Mouse (Mus musculus) lung, postnatal 4 days (tissue): Measurements from ENCODE around the gene Sall4.
"Not testable (repeated sequence)": the region's sequence is repeated elsewhere in the genome, so short reads cannot be mapped to it uniquely, and the experiment has no call there.

Source experiments
- DNase-seq, 2 experiments: peaks; one replicate each; pipeline ENCODE4 v3.0.0; 2021

Gene Sall4

DNA sequence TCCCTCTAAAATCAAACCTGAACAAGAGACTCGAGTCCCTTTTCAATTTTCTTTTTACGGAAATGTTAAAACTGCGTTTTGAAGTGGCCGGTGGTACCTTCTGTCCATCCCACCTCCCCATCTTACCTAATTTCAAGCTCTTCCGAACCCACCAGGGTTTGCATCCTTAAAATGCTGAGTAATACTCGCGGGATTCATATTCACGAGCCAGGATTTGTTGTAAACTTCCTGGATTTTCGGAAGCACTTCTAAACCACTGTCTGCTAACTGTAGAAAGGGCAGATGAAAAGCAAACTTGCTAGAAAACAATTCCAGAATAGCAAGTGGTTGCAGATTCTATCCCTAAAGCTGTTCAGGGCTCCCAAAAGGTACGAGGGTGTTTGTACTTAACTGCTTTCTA is at the start of gene Sall4:
Sall4 (minus strand) TSS at position 362 of the 400 bp plus-strand sequence.
- DNase-seq, result no peak

GRCm38 (mm10) chr2:168813243-168813642 is 45.5 kb upstream of the Sall4 start:
- no peak for DNase-seq

DNA sequence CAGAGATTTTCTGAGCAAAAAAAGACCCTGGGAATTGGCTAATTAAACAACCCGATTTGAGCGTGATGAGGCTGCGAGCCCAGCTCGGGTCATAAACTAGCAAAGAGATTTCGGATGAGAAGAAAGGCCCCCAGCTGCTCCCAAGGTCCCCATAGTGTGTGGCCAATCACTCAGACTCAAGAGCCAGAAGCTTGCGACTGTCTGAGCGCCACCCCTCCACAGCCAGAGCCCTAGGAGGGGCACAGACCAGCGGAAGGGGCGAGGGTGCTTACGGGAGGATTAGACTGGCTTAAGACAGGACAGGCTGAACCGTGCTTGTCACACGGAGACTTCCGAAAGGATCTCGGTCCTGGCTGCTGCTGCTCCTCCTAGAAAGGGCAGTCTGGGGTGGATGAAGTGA is 42.2 kb upstream of the Sall4 start:
- no peak for DNase-seq

DNA sequence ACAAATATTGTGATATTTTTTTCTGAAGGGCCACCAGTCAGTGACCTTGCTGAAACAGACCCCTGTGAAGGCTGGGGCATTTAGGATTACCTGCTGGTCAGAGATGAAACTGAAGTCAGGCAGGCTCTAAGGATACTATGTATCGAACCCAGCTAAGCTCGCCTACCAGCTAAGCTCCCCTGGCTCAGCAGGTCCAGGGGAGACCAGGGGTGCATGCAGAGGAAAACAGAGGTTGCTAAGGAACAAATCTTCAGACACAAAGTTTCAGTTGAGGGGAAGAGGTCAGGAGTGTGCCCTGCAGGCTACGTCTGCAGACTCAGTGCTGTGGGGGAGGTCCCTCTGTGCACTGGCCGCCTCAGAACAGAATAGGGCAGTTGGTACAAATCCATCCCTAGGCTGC is 39.9 kb upstream of the Sall4 start:
- no peak for DNase-seq

- no peak for DNase-seq
Measured at GRCm38 (mm10) chr2:168803849-168804248, 36.1 kb upstream of the Sall4 start.

GRCm38 (mm10) chr2:168799326-168799725 is 31.6 kb upstream of the Sall4 start:
- DNase-seq, result no peak

- no peak for DNase-seq
Measured at GRCm38 (mm10) chr2:168798921-168799320, 31.2 kb upstream of the Sall4 start.

- DNase-seq, result no peak
Measured at GRCm38 (mm10) chr2:168791115-168791802, 23.5 kb upstream of the Sall4 start.

DNA sequence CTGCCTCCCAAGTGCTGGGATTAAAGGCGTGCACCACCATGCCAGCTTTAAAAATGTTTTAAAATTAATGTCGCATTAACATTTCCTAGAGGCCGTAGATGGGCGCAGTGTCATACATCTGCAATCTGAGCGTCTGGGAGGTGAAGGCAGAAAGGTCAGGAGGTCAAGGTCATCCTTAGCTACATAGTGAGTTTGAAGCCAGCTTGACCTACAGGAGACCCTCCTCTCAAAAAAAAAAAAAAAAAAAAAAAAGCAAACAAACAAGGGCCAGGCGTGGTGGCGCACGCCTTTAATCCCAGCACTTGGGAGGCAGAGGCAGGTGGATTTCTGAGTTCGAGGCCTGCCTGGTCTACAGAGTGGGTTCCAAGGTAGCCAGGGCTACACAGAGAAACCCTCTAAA is 18.4 kb upstream of the Sall4 start:
- DNase-seq, result no peak

GRCm38 (mm10) chr2:168780596-168780995 is 12.9 kb upstream of the Sall4 start:
- DNase-seq, result no peak

GRCm38 (mm10) chr2:168780024-168780423 is 12.3 kb upstream of the Sall4 start:
- no peak for DNase-seq

GRCm38 (mm10) chr2:168777481-168777880 is 9.7 kb upstream of the Sall4 start:
- DNase-seq, result no peak

DNA sequence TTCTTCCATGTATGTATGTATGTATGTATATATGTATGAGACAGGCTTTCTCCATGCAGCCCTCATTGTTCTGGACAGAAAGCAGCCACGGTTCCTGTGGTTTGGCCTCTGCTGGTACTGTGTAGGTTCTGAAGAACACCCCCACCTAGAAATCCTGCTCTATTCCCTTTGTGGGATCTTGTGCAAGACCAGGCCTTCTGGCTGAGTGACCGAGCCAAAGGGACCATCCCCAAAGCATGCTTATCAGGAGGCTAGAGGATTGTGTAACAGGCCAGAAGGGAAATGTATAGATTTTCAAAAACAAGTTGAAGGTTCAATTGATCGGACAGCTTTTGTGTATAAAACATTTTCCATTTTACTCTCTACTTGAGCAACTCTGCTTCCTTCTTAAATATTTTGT is 8.5 kb upstream of the Sall4 start:
- DNase-seq, result no peak

GRCm38 (mm10) chr2:168769259-168769658 is 1.5 kb upstream of the Sall4 start:
- no peak for DNase-seq

- DNase-seq, result no peak
Measured at GRCm38 (mm10) chr2:168766538-168767361, 993 bp downstream of the Sall4 start.

DNA sequence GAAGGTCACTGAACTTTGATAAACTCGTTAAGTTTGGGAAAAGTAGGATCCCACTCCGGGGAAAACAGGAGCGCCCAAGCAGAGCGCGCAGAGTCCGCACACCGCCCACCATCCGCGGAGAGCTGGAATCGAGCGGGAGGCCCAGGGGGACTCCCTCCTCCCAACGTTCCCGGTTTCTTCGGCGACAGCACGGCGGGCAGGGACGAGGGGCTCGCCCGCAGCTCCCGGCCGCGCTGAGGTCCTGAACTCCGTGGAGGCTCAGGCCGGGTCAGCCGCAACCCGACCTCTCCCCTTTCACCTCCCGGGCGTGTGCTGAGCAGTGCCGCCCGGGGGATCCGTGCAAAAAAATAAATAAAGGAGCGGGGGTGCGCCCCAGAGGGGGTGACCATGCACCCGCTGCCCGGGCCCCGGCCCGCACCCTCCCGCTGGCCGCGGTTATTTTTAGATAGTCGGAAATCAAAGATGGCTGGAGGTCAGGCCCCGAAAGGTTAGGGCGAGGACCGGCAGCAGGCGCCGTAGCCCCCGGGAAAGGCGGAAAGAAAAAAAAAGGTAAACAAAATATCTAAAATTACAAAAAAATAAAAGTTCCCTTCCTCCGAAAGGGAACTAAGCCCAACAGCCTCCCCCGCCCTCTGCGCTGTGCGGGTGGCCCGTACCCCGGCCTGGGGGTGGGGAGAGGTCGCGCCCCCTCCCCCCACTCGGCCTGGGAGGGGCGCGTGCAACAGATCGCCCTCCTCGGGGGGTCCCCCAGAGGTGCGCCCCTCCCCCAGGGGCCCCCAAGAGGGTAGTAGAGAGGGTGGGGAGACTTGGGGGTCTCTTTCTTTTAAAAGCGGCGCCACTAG is 1.8 kb downstream of the Sall4 start:
- no peak for DNase-seq

- DNase-seq, result peak; percentile 45 to 48
Measured at GRCm38 (mm10) chr2:168765065-168765681, 2.6 kb downstream of the Sall4 start.

DNA sequence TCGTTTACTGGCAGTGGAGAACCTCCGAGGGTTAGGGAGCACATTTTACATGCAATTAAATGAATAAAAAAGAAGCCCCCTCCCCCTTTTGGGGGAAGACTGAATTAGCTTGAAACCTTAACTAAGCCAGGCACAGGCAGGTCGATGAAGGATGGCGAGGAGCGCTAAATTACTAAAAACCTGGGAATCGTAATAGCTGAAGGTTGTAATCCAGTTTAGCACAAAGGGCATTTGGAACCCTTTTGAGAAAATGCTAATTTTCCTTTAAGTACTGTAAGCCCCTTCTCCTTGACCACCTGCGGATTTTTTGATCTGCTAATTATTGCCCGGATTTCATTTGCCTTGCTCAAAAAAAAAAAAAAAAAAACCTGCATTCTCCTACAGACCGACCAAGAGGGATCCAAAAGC is 3.3 kb downstream of the Sall4 start:
- no peak for DNase-seq

DNA sequence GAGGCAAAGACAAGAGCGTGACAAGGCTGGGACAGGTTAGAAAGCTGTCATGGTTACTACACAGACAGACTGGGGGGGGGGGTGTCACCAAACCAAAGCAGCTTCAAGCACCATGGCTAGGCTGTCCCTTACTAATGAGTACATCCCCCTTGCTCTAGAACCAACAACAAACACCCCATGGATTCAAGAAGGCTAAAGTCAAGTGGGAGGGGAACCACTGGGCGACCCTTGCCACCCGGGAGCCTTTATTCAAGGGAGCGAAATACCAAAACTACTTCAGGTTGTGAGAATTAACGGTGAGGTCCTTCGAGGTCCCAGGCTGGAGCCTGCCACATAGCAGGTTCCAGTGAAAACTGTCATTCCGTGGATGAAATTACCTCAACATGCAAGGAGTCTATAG is 4.0 kb downstream of the Sall4 start:
- DNase-seq, result no peak

- no peak for DNase-seq
Measured at GRCm38 (mm10) chr2:168762411-168762815, 5.3 kb downstream of the Sall4 start.

DNA sequence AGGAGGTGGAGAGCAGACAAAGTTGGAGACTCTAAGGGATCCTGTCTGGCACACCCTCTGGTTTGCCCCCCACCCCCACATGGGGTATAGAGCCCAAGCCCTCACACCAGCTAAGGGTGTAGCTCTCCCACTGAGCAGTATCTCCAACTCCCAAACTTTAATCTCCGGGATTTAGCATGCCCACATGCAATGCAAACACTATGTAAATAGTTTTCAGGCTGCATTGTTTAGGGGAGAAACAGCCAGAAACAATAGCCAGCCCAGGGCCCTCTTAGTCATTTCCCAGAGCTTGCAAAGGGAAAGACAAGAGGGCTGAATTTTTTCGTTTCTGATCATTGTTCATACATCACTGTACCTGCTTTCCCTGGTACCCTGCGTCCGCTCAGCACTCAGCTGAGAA is 5.8 kb downstream of the Sall4 start:
- no peak for DNase-seq

DNA sequence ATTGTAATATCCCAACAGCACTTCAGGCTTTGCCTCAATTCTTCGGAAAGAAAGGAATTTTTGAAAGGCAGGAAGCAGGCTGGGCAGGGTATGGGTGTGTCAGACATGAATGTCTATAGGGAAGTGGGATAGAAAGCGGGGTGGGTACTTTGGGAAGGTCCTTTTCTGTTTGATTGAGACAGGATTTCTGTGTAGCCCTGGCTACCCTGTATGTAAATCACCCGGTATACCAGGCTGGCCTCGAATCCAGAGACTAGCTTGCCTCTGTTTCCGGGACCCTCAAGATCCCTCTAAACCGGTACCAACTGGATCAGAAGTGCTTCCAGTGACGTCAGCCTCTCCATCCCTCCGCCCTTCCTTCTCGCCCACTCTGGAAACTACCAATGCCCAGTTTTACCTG is 6.6 kb downstream of the Sall4 start:
- no peak for DNase-seq

- not testable (repeated sequence) for DNase-seq
Measured at GRCm38 (mm10) chr2:168744406-168744805, 23.3 kb downstream of the Sall4 start.
